Mouse (Mus musculus): ENCODE results near the gene Shank1.

GRCm38 (mm10) chr7:44307261-44308020, 2.6 kb upstream of the Shank1 start:
- TF ChIP-seq CTCF (IDR thresholded peaks at IDR 0.05; ENCODE audit: low read depth, low read length) = no peak
- TF ChIP-seq POLR2AphosphoS5 (IDR thresholded peaks at IDR 0.05; ENCODE audit: insufficient replicate concordance, low read depth, low read length) = no peak
- no peak for TF ChIP-seq GATA2 (IDR thresholded peaks at IDR 0.05; ENCODE audit: borderline replicate concordance, low read depth, low read length)
- no peak for TF ChIP-seq GATA1 (IDR thresholded peaks at IDR 0.05; ENCODE audit: borderline replicate concordance, low read length)
- TF ChIP-seq TAL1 (conservative IDR thresholded peaks at IDR 0.05; ENCODE audit: low read depth, low read length) = no peak

Measured in G1E (cell line).